Mouse (Mus musculus) small intestine, adult 2 months (tissue): ENCODE data around the gene Abracl. TPM values are rescaled to one million over a fixed set of nuclear protein-coding genes. Genes with fewer than 3 reads are reported as not detected.

ENCODE experiments used
- H3K27ac ChIP-seq: fragments of 200-500 bp; 2 replicates; pipeline ENCODE4 v1.5.1; 2012; ENCODE audit warnings: low read depth, low read length, control low read depth, inconsistent platforms; ENCODE audit not compliant: insufficient read depth
- H3K27me3 ChIP-seq: fragments of 200-500 bp; 2 replicates; pipeline ENCODE4 v1.6.1; 2012; ENCODE audit warnings: mild to moderate bottlenecking, moderate library complexity, low read length, inconsistent platforms; ENCODE audit not compliant: control insufficient read depth, insufficient read depth
- H3K36me3 ChIP-seq: fragments of 200-500 bp; 2 replicates; pipeline ENCODE4 v1.6.1; 2012; ENCODE audit warnings: mild to moderate bottlenecking, low read length, control low read depth, inconsistent platforms; ENCODE audit not compliant: control insufficient read depth, insufficient read depth
- H3K4me1 ChIP-seq: fragments of 200-500 bp; 2 replicates; pipeline ENCODE4 v1.6.1; 2012; ENCODE audit warnings: low read length, inconsistent platforms, mixed read lengths; ENCODE audit not compliant: control insufficient read depth, insufficient read depth, insufficient read length
- H3K4me3 ChIP-seq: fragments of 200-500 bp; 2 replicates; pipeline ENCODE4 v1.5.1; 2012; ENCODE audit warnings: low read depth, mild to moderate bottlenecking, control low read depth, inconsistent platforms, low read length, moderate library complexity
- CTCF ChIP-seq: fragments of 200-500 bp; IDR thresholded peaks from 2 replicates; pipeline ENCODE4 v1.5.1; 2012; ENCODE audit warnings: low read depth, mild to moderate bottlenecking, control low read depth, inconsistent platforms, low read length, moderate library complexity, mixed read lengths; ENCODE audit not compliant: insufficient replicate concordance, insufficient read length; ENCODE audit errors: extremely low read depth
- POLR2A ChIP-seq: fragments of 200-500 bp; IDR thresholded peaks from 2 replicates; pipeline ENCODE4 v1.6.1; 2012; ENCODE audit warnings: low read depth, mild to moderate bottlenecking, control low read depth, inconsistent platforms, low read length, moderate library complexity
- WGBS: fragments of 180-500 bp; shearing (Covaris S2); methylation state at CpG from one replicate; pipeline ENCODE4 v1.1.7; 2018; 5-methylcytosine and 5-hydroxymethylcytosine counted together
- polyA plus RNA-seq: library from polyadenylated mRNA; depleted of rRNA; stranded (reverse); fragments of >200 nt; gene quantifications from 2 replicates; pipeline ENCODE4 v1.2.3, GENCODE M21; 2012

The Abracl gene
- polyA plus RNA-seq, 1 experiment = 2.4 TPM

- Histone ChIP-seq H3K4me3 (peak overlapping the region; percentile 86), H3K27me3 (no peaks in the 10 kb centered on the region), H3K27ac (peak overlapping the region; percentile 88), H3K4me1 (no peaks in the 10 kb centered on the region), H3K36me3 (peaks cover 11% of the 10 kb centered on the region)
- WGBS = 33% methylated on average over 14 of the region's 14 CpGs
- TF ChIP-seq CTCF (no peak), POLR2A (no peak)
These were observed 1.3 kb downstream of the Abracl start for GRCm38 (mm10) chr10:18021576-18022311.

GRCm38 (mm10) chr10:18020846-18021245, 2.2 kb downstream of the Abracl start:
- 85% methylated on average over 1 of the region's 1 CpGs for WGBS
- no peaks in the 10 kb centered on the region for H3K4me1 ChIP-seq
- H3K4me3 ChIP-seq = no peak overlapping the region
- peaks cover 15% of the 10 kb centered on the region for H3K36me3 ChIP-seq
- H3K27ac ChIP-seq = no peak overlapping the region
- TF ChIP-seq CTCF = no peak
- TF ChIP-seq POLR2A = no peak
- H3K27me3 ChIP-seq = no peaks in the 10 kb centered on the region

GRCm38 (mm10) chr10:18020443-18020842, 2.6 kb downstream of the Abracl start:
- no peak overlapping the region for H3K4me3 ChIP-seq
- 95% methylated on average over 7 of the region's 7 CpGs for WGBS
- H3K4me1 ChIP-seq = no peaks in the 10 kb centered on the region
- H3K36me3 ChIP-seq = peaks cover 15% of the 10 kb centered on the region
- no peak for TF ChIP-seq POLR2A
- TF ChIP-seq CTCF = no peak
- no peaks in the 10 kb centered on the region for H3K27me3 ChIP-seq
- no peak overlapping the region for H3K27ac ChIP-seq

GRCm38 (mm10) chr10:18011761-18012160, 11.3 kb downstream of the Abracl start:
- Histone ChIP-seq H3K4me3 (no peak overlapping the region), H3K27ac (no peak overlapping the region), H3K36me3 (peaks cover 22% of the 10 kb centered on the region), H3K4me1 (no peaks in the 10 kb centered on the region), H3K27me3 (no peaks in the 10 kb centered on the region)
- TF ChIP-seq POLR2A (no peak), CTCF (no peak)
- 83% methylated on average over 5 of the region's 5 CpGs for WGBS

- H3K27me3 ChIP-seq = no peaks in the 10 kb centered on the region
- no peaks in the 10 kb centered on the region for H3K4me1 ChIP-seq
- H3K4me3 ChIP-seq = no peak overlapping the region
- no peak overlapping the region for H3K27ac ChIP-seq
- peaks cover 18% of the 10 kb centered on the region for H3K36me3 ChIP-seq
- 87% methylated on average over 1 of the region's 1 CpGs for WGBS
- TF ChIP-seq CTCF (no peak), POLR2A (no peak)
These were observed 13.3 kb downstream of the Abracl start for GRCm38 (mm10) chr10:18009744-18010143.

- TF ChIP-seq CTCF = no peak
- TF ChIP-seq POLR2A = no peak
- Histone ChIP-seq H3K36me3 (peaks cover 13% of the 10 kb centered on the region), H3K4me1 (0 out of 2 replicates have a peak, but pooled peaks cover 2% of the 10 kb centered on the region), H3K27me3 (no peaks in the 10 kb centered on the region), H3K27ac (no peak overlapping the region), H3K4me3 (no peak overlapping the region)
These were observed 15.0 kb downstream of the Abracl start for GRCm38 (mm10) chr10:18008118-18008517.

- TF ChIP-seq POLR2A (no peak), CTCF (no peak)
- Histone ChIP-seq H3K36me3 (peaks cover 13% of the 10 kb centered on the region), H3K27ac (no peak overlapping the region), H3K4me3 (no peak overlapping the region), H3K4me1 (0 out of 2 replicates have a peak, but pooled peaks cover 2% of the 10 kb centered on the region), H3K27me3 (no peaks in the 10 kb centered on the region)
- 93% methylated on average over 3 of the region's 3 CpGs for WGBS
These were observed 15.8 kb downstream of the Abracl start for GRCm38 (mm10) chr10:18007243-18007642.
